Mouse (Mus musculus) neutrophil, adult 5-6 weeks (primary cell): Measurements from ENCODE around the gene Gm10306. TPM values are rescaled to one million over a fixed set of nuclear protein-coding genes. Genes with fewer than 3 reads are reported as not detected.

ENCODE experiments used
- ATAC-seq: fragments of 151-379, 151-347 bp; 2 replicates; pipeline ENCODE4 v1.8.0; 2017; ENCODE audit warnings: mild to moderate bottlenecking, moderate TSS enrichment; ENCODE audit not compliant: insufficient number of reproducible peaks, poor library complexity, low FRiP score, severe bottlenecking; ENCODE audit errors: extremely low read depth
- total RNA-seq: library from RNA; stranded (forward); fragments of 200-1000 nt; gene quantifications from 2 replicates; pipeline ENCODE4 v1.2.3, GENCODE M21; 2017

The Gm10306 gene
- total RNA-seq, 1 experiment from 2014 or later = not detected

GRCm38 (mm10) chr4:94603031-94603629 lies 46.8 kb downstream of the Gm10306 start, which contains the start of gene Plaa:
Gene Plaa (minus strand): TSS chr4:94603244.
- ATAC-seq = peak; percentile 98

GRCm38 (mm10) chr4:94604452-94605019 lies 48.2 kb downstream of the Gm10306 start:
- no peak for ATAC-seq

GRCm38 (mm10) chr4:94605591-94605990 lies 49.2 kb downstream of the Gm10306 start:
- no peak for ATAC-seq

Other genes with a start within 250 kb of the Gm10306 start
- gene Caap1, start 250 bp downstream of the Gm10306 start, total RNA-seq = 19.4 and 22.0 TPM in 2 replicates
- 64.2 and 78.0 TPM in 2 replicates for gene Plaa, start 46.7 kb downstream of the Gm10306 start, total RNA-seq
- 3.9 and 7.2 TPM in 2 replicates for gene Ift74, start 57.9 kb downstream of the Gm10306 start, total RNA-seq
- gene Lrrc19, start 93.6 kb downstream of the Gm10306 start, total RNA-seq = not detected in 2 replicates
- not detected in 2 replicates for gene Tek, start 182.7 kb downstream of the Gm10306 start, total RNA-seq